Mouse (Mus musculus) kidney, postnatal 25 days (tissue): ENCODE measurements around the gene Gfm1.

ENCODE experiments used
- DNase-seq, 2 experiments: peaks; one replicate each; pipeline ENCODE4 v3.0.0; 2021; ENCODE audit warnings: mixed read lengths in 2 of 2

Gfm1 gene

GRCm38 (mm10) chr3:67429999-67430380 lies at the start of gene Gfm1:
Gene Gfm1, plus strand, starts transcription at chr3:67430096.
- peak; percentile 91 to 95 for DNase-seq

DNA sequence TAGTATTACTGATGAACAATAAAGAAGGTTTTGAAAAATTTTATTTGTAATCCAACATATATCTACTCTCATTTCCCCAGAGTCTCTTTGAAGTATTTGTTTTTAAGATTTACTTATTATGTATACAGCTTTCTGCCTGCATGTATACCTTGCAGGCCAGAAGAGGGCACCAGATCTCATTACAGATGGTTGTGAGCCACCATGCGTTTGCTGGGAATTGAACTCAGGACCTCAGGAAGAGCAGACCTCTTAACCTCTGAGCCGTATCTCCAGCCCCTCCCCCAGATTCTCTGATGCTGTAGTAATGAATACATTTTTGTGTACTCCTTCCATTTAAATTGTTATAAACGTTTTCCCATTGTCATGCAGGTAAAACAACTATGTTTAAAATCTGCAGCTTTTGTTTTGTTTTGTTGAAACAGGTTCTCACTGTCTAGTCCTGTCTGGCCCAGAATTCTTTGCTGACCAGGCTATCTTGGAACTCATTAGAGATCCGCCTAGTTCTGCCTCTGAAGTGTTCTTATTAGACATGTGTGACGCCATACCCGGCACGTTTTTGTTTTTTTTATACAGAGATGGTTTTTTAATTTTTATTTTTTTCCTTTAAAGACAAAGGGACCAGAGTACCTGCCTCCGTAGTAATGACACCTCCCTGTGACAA lies 428 bp upstream of the Gfm1 start:
- DNase-seq = no peak

- no peak for DNase-seq
Observed at GRCm38 (mm10) chr3:67434011-67434410, 4.1 kb downstream of the Gfm1 start.

DNA sequence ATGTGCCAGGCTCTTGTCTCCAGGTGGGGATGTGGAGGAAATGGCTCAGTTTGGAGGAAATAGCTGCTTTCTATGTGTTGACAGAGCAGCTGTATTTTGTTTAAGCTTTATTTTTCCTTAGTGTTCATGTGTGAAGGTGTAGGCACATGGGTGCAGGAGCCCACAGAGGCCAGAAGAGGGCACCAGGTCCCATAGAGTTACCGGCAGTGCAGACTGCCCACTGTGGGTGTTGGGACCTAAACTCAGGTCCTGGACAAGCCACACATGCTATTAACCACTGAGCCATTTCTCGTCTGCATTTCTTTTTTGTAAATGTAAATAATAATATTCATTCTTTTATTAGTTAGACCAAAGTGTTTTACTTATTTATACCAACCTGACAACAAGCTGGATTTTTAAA lies 17.2 kb downstream of the Gfm1 start:
- DNase-seq = no peak

DNA sequence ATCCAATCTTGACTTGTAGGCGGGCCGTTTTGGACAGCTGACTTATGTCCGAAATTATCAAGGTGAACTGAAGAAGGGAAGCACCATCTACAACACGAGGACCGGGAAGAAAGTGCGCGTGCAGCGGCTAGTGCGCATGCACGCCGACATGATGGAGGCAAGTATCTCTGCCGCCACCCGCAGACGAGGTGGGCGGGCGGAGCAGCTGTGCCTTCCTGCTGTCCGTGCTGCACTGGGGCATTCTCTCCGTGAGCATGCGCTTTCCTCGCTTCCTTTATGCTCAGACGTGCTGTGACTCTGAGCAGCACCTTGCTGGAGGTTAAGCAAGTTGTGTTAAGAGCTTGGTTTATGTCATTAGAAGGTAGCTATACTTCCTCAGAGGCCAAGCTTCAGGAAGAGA lies 19.8 kb downstream of the Gfm1 start:
- DNase-seq = peak; percentile 22 to 60

GRCm38 (mm10) chr3:67450601-67451210 lies 20.8 kb downstream of the Gfm1 start:
- DNase-seq = peak in 1 of 2 experiments; percentile 18

DNA sequence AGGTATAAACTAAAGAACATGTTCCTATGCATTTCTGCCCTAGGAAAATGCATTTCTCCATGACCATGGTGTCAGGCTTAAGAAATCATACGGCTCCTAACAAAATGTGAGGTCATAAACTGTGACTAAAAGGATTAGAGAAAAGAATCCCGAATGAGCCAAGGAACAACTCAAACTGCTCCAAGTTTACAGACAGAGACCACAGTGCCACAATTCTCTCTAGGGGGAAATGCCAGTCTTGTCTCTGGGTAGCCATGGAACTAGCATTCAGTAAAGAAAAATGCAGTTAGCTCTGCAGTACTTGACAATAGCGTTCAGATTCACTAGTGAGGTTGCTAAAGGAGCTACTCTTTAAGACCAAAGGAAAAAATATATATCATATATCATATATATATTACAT lies 30.0 kb downstream of the Gfm1 start:
- DNase-seq = no peak

DNA sequence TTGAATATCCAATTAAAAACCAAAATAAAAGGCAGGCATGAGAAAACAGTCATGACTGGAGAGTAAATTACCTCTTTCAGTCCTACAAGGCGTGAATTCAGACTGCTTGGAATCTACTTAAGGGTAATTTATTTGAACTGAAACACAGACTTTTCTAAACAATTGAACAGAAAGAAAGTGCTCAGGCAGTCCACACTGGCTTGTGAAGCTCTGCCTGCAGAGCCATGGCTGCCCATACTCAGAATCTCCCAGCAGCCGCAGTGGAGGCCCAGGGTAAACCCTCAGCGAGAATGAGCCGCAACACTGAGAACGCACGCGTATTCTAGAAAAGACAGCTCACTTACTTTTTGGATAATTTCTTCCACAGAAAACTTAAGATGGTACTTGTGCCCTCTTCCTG lies 32.1 kb downstream of the Gfm1 start:
- DNase-seq = no peak

GRCm38 (mm10) chr3:67462578-67462977 lies 32.7 kb downstream of the Gfm1 start:
- no peak for DNase-seq

GRCm38 (mm10) chr3:67463001-67463400 lies 33.1 kb downstream of the Gfm1 start:
- no peak for DNase-seq

- peak; percentile 76 to 88 for DNase-seq
Observed at GRCm38 (mm10) chr3:67463450-67464372, 33.8 kb downstream of the Gfm1 start, which contains the start of gene Lxn. Gene Lxn, minus strand, starts transcription at chr3:67463926.

- DNase-seq = no peak
Observed at GRCm38 (mm10) chr3:67466576-67466975, 36.7 kb downstream of the Gfm1 start.

GRCm38 (mm10) chr3:67467281-67467680 lies 37.4 kb downstream of the Gfm1 start:
- no peak for DNase-seq

- no peak for DNase-seq
Observed at GRCm38 (mm10) chr3:67471408-67472127, 41.7 kb downstream of the Gfm1 start.

- no peak for DNase-seq
Observed at GRCm38 (mm10) chr3:67473438-67473837, 43.5 kb downstream of the Gfm1 start.

DNA sequence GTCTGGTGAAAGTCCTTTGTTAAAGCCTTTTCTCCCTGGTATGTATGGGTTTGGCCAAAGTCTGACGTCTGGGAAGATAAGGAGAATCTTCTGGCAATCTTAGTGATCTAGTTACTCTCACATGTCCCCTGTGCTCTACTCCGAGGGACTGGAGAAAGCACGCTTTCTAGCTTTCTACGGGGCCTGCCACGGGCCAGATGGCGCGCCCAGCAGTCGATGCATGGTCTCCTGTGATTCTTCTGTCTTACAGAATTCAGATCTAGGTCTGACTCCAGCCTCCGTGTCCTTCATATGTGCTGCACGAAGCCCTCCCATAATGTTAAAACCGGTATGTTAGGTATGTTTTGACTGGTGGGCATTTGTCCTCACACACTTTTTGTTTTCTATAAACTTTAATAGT lies 49.9 kb downstream of the Gfm1 start:
- no peak for DNase-seq

DNA sequence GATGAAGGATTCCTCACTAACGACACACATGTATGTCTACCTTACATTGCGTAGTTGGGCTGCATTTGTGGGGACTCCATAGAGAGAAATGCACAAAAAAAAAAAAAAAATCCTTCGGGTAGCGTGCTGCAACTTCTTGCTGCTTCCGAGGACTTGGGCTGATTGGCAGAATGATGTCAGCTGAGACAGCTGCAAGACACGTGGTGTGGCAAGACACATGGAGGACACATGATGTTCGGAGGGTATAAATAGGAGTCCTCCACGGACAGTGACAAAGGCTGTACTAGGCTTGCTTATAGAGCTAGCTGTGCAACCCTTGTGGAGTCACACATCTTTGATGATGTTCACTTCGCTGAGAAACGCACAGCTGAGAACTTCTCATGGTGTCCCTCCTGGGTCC lies 52.5 kb downstream of the Gfm1 start:
- no peak for DNase-seq

- DNase-seq = no peak
Observed at GRCm38 (mm10) chr3:67485233-67485632, 55.3 kb downstream of the Gfm1 start.

GRCm38 (mm10) chr3:67490156-67490555 lies 60.3 kb downstream of the Gfm1 start:
- DNase-seq = no peak

DNA sequence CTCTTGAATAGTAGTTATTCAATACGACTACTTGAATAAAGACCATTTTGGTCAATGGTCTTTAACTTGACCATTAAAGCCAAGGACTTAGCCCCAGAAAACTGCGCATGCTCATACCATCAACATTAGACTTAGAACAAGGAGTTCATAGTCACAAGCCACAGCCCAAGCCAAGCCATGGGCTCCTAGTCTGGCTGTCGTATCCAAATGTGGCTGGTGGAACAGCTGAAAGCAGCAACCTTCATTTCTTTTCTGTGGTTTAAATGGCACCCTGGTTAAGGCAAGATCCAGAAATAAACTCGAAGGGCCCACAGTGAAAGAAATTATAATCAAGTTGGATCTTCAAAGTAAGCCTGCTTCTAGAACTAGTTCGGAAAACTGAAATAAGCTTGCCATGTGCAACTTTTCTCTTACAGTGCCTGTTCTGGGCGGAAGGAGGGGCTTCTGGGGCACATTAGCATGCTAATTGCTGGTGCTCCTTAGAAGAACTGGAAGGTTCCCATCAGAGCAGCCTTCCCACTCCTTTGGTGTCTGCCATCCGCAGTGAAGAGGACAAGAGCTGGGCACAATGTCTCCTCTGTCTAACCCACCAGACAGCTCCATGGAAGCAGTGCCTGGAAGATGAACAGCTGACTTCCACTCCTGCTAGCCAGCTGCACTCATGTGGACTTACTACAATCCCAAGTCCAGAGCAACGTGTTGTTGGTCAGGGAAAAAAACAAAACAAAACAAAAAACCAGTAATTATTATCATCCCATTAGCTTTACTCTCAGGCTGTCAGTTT lies 62.4 kb downstream of the Gfm1 start:
- no peak for DNase-seq

- no peak for DNase-seq
Observed at GRCm38 (mm10) chr3:67493132-67493531, 63.2 kb downstream of the Gfm1 start.

DNA sequence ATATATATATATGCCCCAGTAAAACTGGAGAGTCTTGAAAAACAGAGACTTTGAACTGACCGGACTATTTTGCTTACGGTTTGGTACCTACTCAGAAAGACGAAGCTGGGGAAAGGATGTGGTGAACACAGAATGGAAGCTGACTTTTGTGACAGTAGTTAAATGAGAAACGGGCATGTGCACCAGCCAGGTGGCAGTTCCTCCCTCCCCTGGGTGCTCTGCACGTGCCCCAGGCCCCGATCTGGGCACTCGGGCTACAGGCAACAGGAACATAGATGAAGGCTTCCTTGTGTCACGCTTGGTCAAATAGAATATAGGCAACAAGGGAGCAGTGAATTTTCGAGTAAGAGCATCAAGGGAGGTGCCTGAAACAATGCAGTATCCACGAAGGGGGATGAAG lies 66.4 kb downstream of the Gfm1 start:
- no peak for DNase-seq
